Mouse (Mus musculus) lung, adult 2 months (tissue): ENCODE measurements around the gene Ermp1. TPM values are rescaled to one million over a fixed set of nuclear protein-coding genes. Genes with fewer than 3 reads are reported as not detected.

Experiments
- DNase-seq: peaks from one replicate; pipeline ENCODE4 v3.0.0; 2022
- H3K4me1 ChIP-seq: fragments of 200-500 bp; 2 replicates; pipeline ENCODE4 v1.6.1; 2011; ENCODE audit warnings: low read length; ENCODE audit not compliant: control insufficient read depth, insufficient read depth
- H3K4me3 ChIP-seq: fragments of 200-500 bp; replicated peaks from 2 replicates; pipeline ENCODE3; 2011; ENCODE audit warnings: low read depth, mild to moderate bottlenecking, control low read depth, low read length; ENCODE audit errors: extremely low read depth
- CTCF ChIP-seq: fragments of 200-500 bp; IDR thresholded peaks from 2 replicates; pipeline ENCODE4 v1.5.1; 2011; ENCODE audit warnings: mild to moderate bottlenecking, low read length, control low read depth; ENCODE audit not compliant: insufficient read depth
- POLR2A ChIP-seq: fragments of 200-500 bp; IDR thresholded peaks from 2 replicates; pipeline ENCODE4 v1.6.1; 2011; ENCODE audit warnings: low read depth, mild to moderate bottlenecking, control low read depth, low read length, borderline replicate concordance; ENCODE audit errors: extremely low read depth
- WGBS: fragments of 180-500 bp; shearing (Covaris S2); methylation state at CpG from one replicate; pipeline ENCODE4 v1.1.7; 2018; 5-methylcytosine and 5-hydroxymethylcytosine counted together
- polyA plus RNA-seq: library from polyadenylated mRNA; depleted of rRNA; stranded (reverse); fragments of >200 nt; gene quantifications from 2 replicates; pipeline ENCODE4 v1.2.3, GENCODE M21; 2012

Ermp1 gene
- polyA plus RNA-seq, 1 experiment, result 15.7 TPM

DNA sequence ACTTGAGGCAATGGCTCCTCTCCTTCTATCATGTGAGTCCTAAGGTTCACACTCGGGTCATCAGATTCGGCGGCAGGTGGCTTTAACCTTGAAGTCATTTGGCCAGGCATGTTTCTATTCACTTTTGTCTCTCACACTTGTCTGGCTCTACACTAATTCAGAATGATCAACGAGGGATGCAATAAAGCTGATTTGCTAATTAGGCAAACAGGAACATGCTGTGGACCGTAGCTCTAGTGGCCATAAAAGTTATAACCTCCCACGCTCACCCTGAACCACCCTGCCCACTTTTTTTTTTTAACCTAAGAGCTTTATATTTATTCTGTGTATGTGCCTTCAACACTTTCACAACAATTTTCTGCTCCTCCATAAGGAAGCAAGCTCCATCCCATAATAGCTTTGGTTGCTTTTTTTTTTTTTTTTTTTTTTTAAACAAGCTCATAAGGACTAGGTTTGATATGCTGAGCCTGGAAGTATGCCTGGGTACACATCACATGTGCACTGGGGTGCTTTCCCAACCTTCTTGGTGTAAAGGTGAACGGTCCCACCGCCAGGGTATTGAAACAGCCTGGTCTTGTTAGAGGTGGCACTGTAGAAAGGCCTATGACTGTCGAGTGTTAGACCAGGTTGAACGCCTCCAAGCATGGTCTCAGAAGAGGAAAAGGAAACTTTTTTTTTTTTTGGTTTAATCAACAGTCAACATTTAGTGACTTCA is 28.4 kb upstream of the Ermp1 start:
- 75% methylated on average over 10 of the region's 10 CpGs for WGBS
- H3K4me3 ChIP-seq, result no peak overlapping the region
- no peaks in the 10 kb centered on the region for H3K4me1 ChIP-seq
- no peak for TF ChIP-seq POLR2A
- no peak for TF ChIP-seq CTCF
- no peak for DNase-seq

- no peak for DNase-seq
- no peak overlapping the region for H3K4me3 ChIP-seq
- H3K4me1 ChIP-seq, result no peaks in the 10 kb centered on the region
- TF ChIP-seq POLR2A (no peak), CTCF (no peak)
- 41% methylated on average over 9 of the region's 9 CpGs for WGBS
Observed at GRCm38 (mm10) chr19:29675562-29676078, 27.4 kb upstream of the Ermp1 start.

GRCm38 (mm10) chr19:29674946-29675345 is 26.7 kb upstream of the Ermp1 start:
- H3K4me1 ChIP-seq, result no peaks in the 10 kb centered on the region
- H3K4me3 ChIP-seq, result no peak overlapping the region
- 89% methylated on average over 7 of the region's 7 CpGs for WGBS
- TF ChIP-seq POLR2A (no peak), CTCF (no peak)
- no peak for DNase-seq

DNA sequence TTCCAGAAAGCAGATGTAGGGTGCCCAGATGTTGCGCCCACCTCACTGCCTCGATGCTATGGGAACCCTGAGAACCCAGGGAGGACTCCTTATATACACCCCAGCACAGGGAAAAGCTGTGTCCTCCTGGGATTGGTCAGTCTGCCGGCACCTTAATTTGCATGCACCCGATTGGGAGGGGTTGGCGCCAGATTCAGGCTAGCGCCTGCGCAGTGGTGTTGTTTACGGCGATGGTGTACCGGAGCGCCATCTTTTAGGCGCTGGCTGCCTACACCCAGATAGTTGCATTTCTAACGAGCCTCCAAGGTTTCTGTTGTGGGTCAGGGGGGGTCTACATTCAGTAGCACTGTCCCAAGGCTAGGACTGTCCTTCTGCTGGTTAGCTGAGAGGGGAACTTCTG is 24.4 kb upstream of the Ermp1 start:
- H3K4me3 ChIP-seq, result no peak overlapping the region
- no peaks in the 10 kb centered on the region for H3K4me1 ChIP-seq
- DNase-seq, result no peak
- no peak for TF ChIP-seq POLR2A
- no peak for TF ChIP-seq CTCF
- WGBS, result 93% methylated on average over 13 of the region's 13 CpGs

GRCm38 (mm10) chr19:29671160-29671559 is 22.9 kb upstream of the Ermp1 start:
- Histone ChIP-seq H3K4me1 (no peaks in the 10 kb centered on the region), H3K4me3 (no peak overlapping the region)
- TF ChIP-seq CTCF (no peak), POLR2A (no peak)
- no peak for DNase-seq
- WGBS, result 88% methylated on average over 2 of the region's 2 CpGs

- 86% methylated on average over 6 of the region's 6 CpGs for WGBS
- no peak overlapping the region for H3K4me3 ChIP-seq
- H3K4me1 ChIP-seq, result no peaks in the 10 kb centered on the region
- TF ChIP-seq POLR2A, result no peak
- no peak for TF ChIP-seq CTCF
- DNase-seq, result no peak
Observed at GRCm38 (mm10) chr19:29670247-29670646, 22.0 kb upstream of the Ermp1 start.

- H3K4me3 ChIP-seq, result no peak overlapping the region
- no peaks in the 10 kb centered on the region for H3K4me1 ChIP-seq
- no peak for TF ChIP-seq POLR2A
- no peak for TF ChIP-seq CTCF
- 80% methylated on average over 7 of the region's 7 CpGs for WGBS
- DNase-seq, result no peak
Observed at GRCm38 (mm10) chr19:29668135-29668534, 19.9 kb upstream of the Ermp1 start.

DNA sequence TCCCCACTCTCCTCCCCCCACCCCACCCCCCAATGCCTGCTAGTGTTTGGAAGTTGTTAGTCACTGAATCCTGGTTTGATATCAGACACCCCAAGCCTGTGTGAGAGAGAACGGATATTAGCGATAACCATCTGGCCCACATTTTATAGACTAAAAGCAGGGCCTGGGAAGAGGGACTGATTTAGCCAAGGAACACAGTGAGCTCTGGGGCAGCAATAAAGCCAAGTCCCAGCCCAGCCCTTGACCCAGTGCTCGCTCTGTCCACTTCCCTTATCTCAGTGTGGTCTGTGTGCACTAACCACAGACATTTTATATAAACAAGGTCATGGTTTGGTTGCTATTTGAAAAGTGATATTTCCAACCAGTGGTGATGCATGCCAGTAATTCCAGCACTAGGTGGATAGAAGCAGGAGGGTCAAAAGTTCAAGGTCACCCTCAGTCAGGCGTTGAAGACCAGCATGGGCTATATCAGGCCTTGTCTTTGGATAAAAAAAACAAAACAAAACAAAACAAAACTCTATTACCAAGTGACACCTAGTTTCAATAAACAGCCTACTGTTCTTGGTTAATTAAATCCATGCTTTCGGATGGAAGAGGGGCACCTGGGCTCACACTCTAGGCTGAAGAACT is 18.9 kb upstream of the Ermp1 start:
- Histone ChIP-seq H3K4me3 (no peak overlapping the region), H3K4me1 (no peaks in the 10 kb centered on the region)
- no peak for DNase-seq
- WGBS, result 65% methylated on average over 5 of the region's 5 CpGs
- no peak for TF ChIP-seq CTCF
- TF ChIP-seq POLR2A, result no peak

DNA sequence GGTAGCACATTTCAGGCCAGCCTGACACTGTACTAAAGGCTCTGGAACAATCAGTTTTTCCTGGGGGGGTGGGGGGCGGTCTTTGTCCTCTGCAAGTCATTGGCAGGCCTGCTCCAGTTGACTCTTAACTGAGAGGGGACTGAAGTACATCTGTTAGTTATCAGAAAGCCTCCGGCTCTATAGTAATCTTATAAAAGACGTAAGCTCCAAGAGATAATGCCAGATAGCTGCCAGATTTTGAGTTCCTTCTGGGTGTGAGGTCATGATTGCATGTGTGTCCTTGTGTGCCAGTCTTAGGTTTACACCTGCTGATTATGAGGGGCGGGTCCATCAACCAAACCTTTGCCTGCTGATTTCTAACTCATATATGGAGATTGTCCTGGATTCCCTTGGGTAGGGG is 17.9 kb upstream of the Ermp1 start:
- DNase-seq, result no peak
- Histone ChIP-seq H3K4me1 (no peaks in the 10 kb centered on the region), H3K4me3 (no peak overlapping the region)
- TF ChIP-seq POLR2A, result no peak
- no peak for TF ChIP-seq CTCF
- 82% methylated on average over 4 of the region's 4 CpGs for WGBS

GRCm38 (mm10) chr19:29664934-29665333 is 16.7 kb upstream of the Ermp1 start:
- DNase-seq, result no peak
- no peak overlapping the region for H3K4me3 ChIP-seq
- H3K4me1 ChIP-seq, result no peaks in the 10 kb centered on the region
- no peak for TF ChIP-seq CTCF
- no peak for TF ChIP-seq POLR2A
- 79% methylated on average over 5 of the region's 5 CpGs for WGBS

GRCm38 (mm10) chr19:29663780-29664179 is 15.6 kb upstream of the Ermp1 start:
- 61% methylated on average over 8 of the region's 8 CpGs for WGBS
- TF ChIP-seq POLR2A, result no peak
- no peak for TF ChIP-seq CTCF
- no peaks in the 10 kb centered on the region for H3K4me1 ChIP-seq
- no peak overlapping the region for H3K4me3 ChIP-seq
- no peak for DNase-seq
